Mouse (Mus musculus) liver, adult 2 months (tissue): ENCODE data around the gene Elf2. TPM values are rescaled to one million over a fixed set of nuclear protein-coding genes. Genes with fewer than 3 reads are reported as not detected.

Experiments
- DNase-seq: peaks from one replicate; pipeline ENCODE4 v3.0.0-alpha.2; 2011; ENCODE audit warnings: low read depth, low spot score; ENCODE audit errors: extremely low read depth
- H3K27ac ChIP-seq: fragments of 200-500 bp; replicated peaks from 2 replicates; pipeline ENCODE4 v1.5.1; 2012; ENCODE audit warnings: low read depth, mild to moderate bottlenecking, control low read depth, inconsistent platforms, low read length; ENCODE audit not compliant: insufficient read depth
- H3K27me3 ChIP-seq: fragments of 200-500 bp; 2 replicates; pipeline ENCODE4 v1.6.1; 2012; ENCODE audit warnings: mild to moderate bottlenecking, moderate library complexity, low read length, inconsistent platforms; ENCODE audit not compliant: control insufficient read depth, insufficient read depth
- H3K36me3 ChIP-seq: fragments of 200-500 bp; 2 replicates; pipeline ENCODE4 v1.6.1; 2012; ENCODE audit warnings: low read length, inconsistent platforms; ENCODE audit not compliant: control insufficient read depth, insufficient read depth
- H3K4me1 ChIP-seq: fragments of 200-500 bp; 2 replicates; pipeline ENCODE4 v1.6.1; 2011; ENCODE audit warnings: low read length; ENCODE audit not compliant: control insufficient read depth, insufficient read depth
- H3K4me3 ChIP-seq: fragments of 200-500 bp; 2 replicates; pipeline ENCODE4 v1.5.1; 2011; ENCODE audit warnings: low read depth, mild to moderate bottlenecking, control low read depth, low read length, moderate library complexity; ENCODE audit not compliant: insufficient read depth
- H3K79me2 ChIP-seq: fragments of 200-500 bp; 2 replicates; pipeline ENCODE4 v1.6.1; 2012; ENCODE audit warnings: inconsistent platforms, mild to moderate bottlenecking, low read length, moderate library complexity; ENCODE audit not compliant: control insufficient read depth, insufficient read depth
- H3K9ac ChIP-seq: fragments of 200-500 bp; 2 replicates; pipeline ENCODE4 v1.6.1; 2012; ENCODE audit warnings: low read depth, mild to moderate bottlenecking, control low read depth, inconsistent platforms, low read length
- CTCF ChIP-seq: fragments of 200-500 bp; IDR thresholded peaks from 2 replicates; pipeline ENCODE4 v1.5.1; 2011; ENCODE audit warnings: low read depth, low read length, control low read depth
- POLR2A ChIP-seq: fragments of 200-500 bp; IDR thresholded peaks from 2 replicates; pipeline ENCODE4 v1.6.1; 2011; ENCODE audit warnings: low read length, control low read depth; ENCODE audit not compliant: insufficient read depth; ENCODE audit errors: extremely low read depth
- WGBS: fragments of 180-500 bp; shearing (Covaris S2); methylation state at CpG from one replicate; pipeline ENCODE4 v1.1.7; 2018; 5-methylcytosine and 5-hydroxymethylcytosine counted together
- polyA plus RNA-seq: library from polyadenylated mRNA; depleted of rRNA; stranded (reverse); fragments of >200 nt; gene quantifications from 2 replicates; pipeline ENCODE4 v1.2.3, GENCODE M21; 2012; rRNA removed
- total RNA-seq: library from RNA; depleted of rRNA; stranded (reverse); fragments of >200 nt; gene quantifications from 2 replicates; pipeline ENCODE4 v1.2.3, GENCODE M21; 2014; rRNA removed

The Elf2 gene
- total and polyA plus RNA-seq, 2 experiments, result 14.0 to 23.8 TPM

GRCm38 (mm10) chr3:51204897-51205296 is 135.6 kb downstream of the Elf2 start:
- Histone ChIP-seq H3K9ac (no peak overlapping the region), H3K27me3 (no peaks in the 10 kb centered on the region), H3K79me2 (no peaks in the 10 kb centered on the region), H3K27ac (peak overlapping the region; percentile 83), H3K4me3 (no peak overlapping the region), H3K4me1 (peaks cover 23% of the 10 kb centered on the region), H3K36me3 (no peaks in the 10 kb centered on the region)
- no peak for TF ChIP-seq CTCF
- no peak for TF ChIP-seq POLR2A
- WGBS, result 64% methylated on average over 14 of the region's 14 CpGs
- DNase-seq, result peak; percentile 77

DNA sequence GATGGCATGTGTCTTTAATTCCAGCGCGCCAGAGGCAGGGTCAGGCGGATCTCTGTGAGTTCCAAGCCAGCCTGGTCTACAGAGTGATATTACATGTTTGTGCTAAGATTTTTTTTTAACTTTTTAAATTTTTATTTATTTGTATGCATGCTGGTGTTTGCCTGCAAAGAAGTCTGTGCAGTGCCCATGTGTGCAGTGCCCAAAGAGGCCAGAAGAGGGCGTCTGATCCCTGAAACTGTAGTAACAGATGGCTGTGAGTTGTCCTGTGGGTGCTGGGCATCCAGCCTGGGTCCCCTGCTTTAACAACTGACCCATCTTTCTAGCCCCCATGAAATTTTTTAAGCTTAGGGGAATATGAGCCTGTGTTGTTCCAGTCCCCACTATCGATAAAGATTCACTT is 136.0 kb downstream of the Elf2 start:
- Histone ChIP-seq H3K27me3 (no peaks in the 10 kb centered on the region), H3K4me1 (peaks cover 23% of the 10 kb centered on the region), H3K27ac (peak overlapping the region; percentile 83), H3K79me2 (no peaks in the 10 kb centered on the region), H3K36me3 (no peaks in the 10 kb centered on the region), H3K4me3 (no peak overlapping the region), H3K9ac (no peak overlapping the region)
- 69% methylated on average over 5 of the region's 5 CpGs for WGBS
- TF ChIP-seq CTCF (peak; percentile 50), POLR2A (no peak)
- DNase-seq, result peak; percentile 50

DNA sequence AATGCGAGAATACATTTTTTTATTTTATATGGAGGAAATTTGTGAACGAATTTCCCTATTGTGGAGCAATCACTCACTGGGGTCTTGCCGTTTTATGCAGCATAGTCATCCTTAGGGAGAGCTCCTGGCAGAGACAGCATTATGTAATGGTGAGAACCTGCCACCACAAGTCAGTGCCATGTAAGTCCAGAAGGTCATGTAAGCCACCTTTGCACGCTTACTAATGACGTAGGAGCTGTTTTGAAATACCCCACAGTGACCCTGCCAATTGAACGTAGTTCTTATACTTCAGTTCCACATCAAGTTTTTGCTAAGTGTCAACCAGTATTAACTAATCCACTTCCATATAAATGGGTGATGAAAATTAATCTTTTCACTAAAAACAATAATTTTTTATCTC is 136.6 kb downstream of the Elf2 start:
- Histone ChIP-seq H3K27ac (peak overlapping the region; percentile 96), H3K36me3 (no peaks in the 10 kb centered on the region), H3K4me3 (no peak overlapping the region), H3K27me3 (no peaks in the 10 kb centered on the region), H3K9ac (no peak overlapping the region), H3K4me1 (peaks cover 23% of the 10 kb centered on the region), H3K79me2 (no peaks in the 10 kb centered on the region)
- TF ChIP-seq POLR2A (no peak), CTCF (no peak)
- 27% methylated on average over 6 of the region's 6 CpGs for WGBS
- DNase-seq, result peak; percentile 100

Other genes starting within 250 kb of the Elf2 start
- 12.0 and 12.1 TPM in 2 replicates for gene Noct, start 116.2 kb downstream of the Elf2 start, total RNA-seq
- 9.8 and 12.5 TPM in 2 replicates for gene Noct, start 116.2 kb downstream of the Elf2 start, polyA plus RNA-seq
- 2.8 TPM in 1 of 2 replicates, not detected in the other for gene Mgarp, start 56.1 kb upstream of the Elf2 start, total RNA-seq
- gene Mgarp, start 56.1 kb upstream of the Elf2 start, polyA plus RNA-seq, result 0.10 TPM in 1 of 2 replicates, not detected in the other
- 104 and 139 TPM in 2 replicates for gene Ndufc1, start 68.3 kb upstream of the Elf2 start, total RNA-seq
- 179 and 231 TPM in 2 replicates for gene Ndufc1, start 68.3 kb upstream of the Elf2 start, polyA plus RNA-seq
- gene Naa15, start 74.5 kb upstream of the Elf2 start, total RNA-seq, result 14.8 TPM in 2 replicates
- gene Naa15, start 74.5 kb upstream of the Elf2 start, polyA plus RNA-seq, result 1.8 and 2.0 TPM in 2 replicates
- gene Rab33b, start 143.3 kb upstream of the Elf2 start, total RNA-seq, result 7.3 and 8.4 TPM in 2 replicates
- 3.6 and 4.7 TPM in 2 replicates for gene Rab33b, start 143.3 kb upstream of the Elf2 start, polyA plus RNA-seq
- gene Setd7, start 220.2 kb upstream of the Elf2 start, total RNA-seq, result 1.9 and 2.8 TPM in 2 replicates
- gene Setd7, start 220.2 kb upstream of the Elf2 start, polyA plus RNA-seq, result 1.0 and 1.6 TPM in 2 replicates